Mouse (Mus musculus) lung, postnatal 0 days (tissue): ENCODE results near the gene Wnt4.

Experiments
- CTCF ChIP-seq: IDR thresholded peaks from 2 replicates; pipeline ENCODE4 v1.5.1; 2016; ENCODE audit warnings: antibody characterized with exemption, mild to moderate bottlenecking
- EP300 ChIP-seq: IDR thresholded peaks from 2 replicates; pipeline ENCODE4 v1.6.1; 2016; ENCODE audit warnings: antibody characterized with exemption, mild to moderate bottlenecking, control low read depth

DNA sequence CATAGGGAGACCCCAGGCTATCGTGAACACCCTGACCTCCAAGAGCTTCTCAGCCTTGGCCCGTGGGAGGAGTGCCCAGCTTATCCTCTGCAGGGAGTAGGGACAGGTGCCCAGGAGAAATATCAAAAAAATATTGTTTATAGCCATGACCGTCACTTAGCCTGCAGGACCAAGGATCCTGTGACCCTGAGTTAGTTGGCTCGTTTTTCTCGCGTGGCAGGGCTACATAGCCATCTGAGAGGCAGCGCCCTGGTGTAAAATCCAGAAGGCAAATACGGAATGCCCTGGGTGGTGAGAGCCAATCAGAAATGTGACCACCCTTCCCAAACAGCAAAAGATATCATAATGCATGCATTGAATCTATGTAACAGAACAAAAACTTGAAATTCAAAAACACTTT, 8.7 kb upstream of the Wnt4 start:
- no peak for TF ChIP-seq CTCF
- no peak for TF ChIP-seq EP300
